Mouse (Mus musculus) thymus, adult 2 months (tissue): ENCODE results near the gene Wrap53. TPM values are rescaled to one million over a fixed set of nuclear protein-coding genes. Genes with fewer than 3 reads are reported as not detected.

Source experiments
- DNase-seq: peaks from one replicate; pipeline ENCODE4 v3.0.0; 2021
- H3K27ac ChIP-seq: fragments of 200-500 bp; 2 replicates; pipeline ENCODE4 v1.5.1; 2012; ENCODE audit warnings: low read length, control low read depth; ENCODE audit not compliant: control insufficient read depth, insufficient read depth
- H3K27me3 ChIP-seq: fragments of 200-500 bp; 2 replicates; pipeline ENCODE4 v1.6.1; 2012; ENCODE audit warnings: mild to moderate bottlenecking, low read length, moderate library complexity, mixed read lengths; ENCODE audit not compliant: control insufficient read depth, insufficient read depth
- H3K36me3 ChIP-seq: fragments of 200-500 bp; 2 replicates; pipeline ENCODE4 v1.6.1; 2012; ENCODE audit warnings: mild to moderate bottlenecking, low read length, moderate library complexity; ENCODE audit not compliant: control insufficient read depth, insufficient read depth
- H3K4me1 ChIP-seq: fragments of 200-500 bp; replicated peaks from 2 replicates; pipeline ENCODE4 v1.6.1; 2012; ENCODE audit warnings: low read length; ENCODE audit not compliant: control insufficient read depth, insufficient read depth
- H3K4me3 ChIP-seq: fragments of 200-500 bp; 2 replicates; pipeline ENCODE4 v1.5.1; 2012; ENCODE audit warnings: mild to moderate bottlenecking, low read length, control low read depth, moderate library complexity; ENCODE audit not compliant: control insufficient read depth, insufficient read depth
- CTCF ChIP-seq: fragments of 200-500 bp; IDR thresholded peaks from 2 replicates; pipeline ENCODE4 v1.5.1; 2012; ENCODE audit warnings: mild to moderate bottlenecking, control low read depth, low read length, moderate library complexity, borderline replicate concordance; ENCODE audit not compliant: control insufficient read depth, poor library complexity, insufficient read depth; ENCODE audit errors: extremely low read depth
- POLR2A ChIP-seq: fragments of 200-500 bp; IDR thresholded peaks from 2 replicates; pipeline ENCODE4 v1.6.1; 2012; ENCODE audit warnings: mild to moderate bottlenecking, low read length, control low read depth, moderate library complexity; ENCODE audit not compliant: control insufficient read depth, poor library complexity, insufficient read depth; ENCODE audit errors: extremely low read depth
- WGBS: fragments of 180-500 bp; shearing (Covaris S2); methylation state at CpG from one replicate; pipeline ENCODE4 v1.1.7; 2018; 5-methylcytosine and 5-hydroxymethylcytosine counted together
- polyA plus RNA-seq: library from polyadenylated mRNA; depleted of rRNA; stranded (reverse); fragments of >200 nt; gene quantifications from 2 replicates; pipeline ENCODE4 v1.2.3, GENCODE M21; 2012; rRNA removed

The Wrap53 gene
- polyA plus RNA-seq, 1 experiment: 41.2 TPM

- 58% methylated on average over 3 of the region's 3 CpGs for WGBS
- Histone ChIP-seq H3K36me3 (no peaks in the 10 kb centered on the region), H3K4me1 (peaks cover 5% of the 10 kb centered on the region; the same call in 1 of the 2 replicates), H3K27me3 (no peaks in the 10 kb centered on the region), H3K4me3 (no peak overlapping the region), H3K27ac (no peak overlapping the region)
- no peak for DNase-seq
- no peak for TF ChIP-seq CTCF
- TF ChIP-seq POLR2A: no peak
Observed at GRCm38 (mm10) chr11:69516661-69517060, 63.4 kb downstream of the Wrap53 start.

GRCm38 (mm10) chr11:69516151-69516640, 63.9 kb downstream of the Wrap53 start:
- TF ChIP-seq POLR2A (no peak), CTCF (no peak)
- WGBS: 48% methylated on average over 15 of the region's 15 CpGs
- DNase-seq: no peak
- Histone ChIP-seq H3K4me3 (no peak overlapping the region), H3K27me3 (no peaks in the 10 kb centered on the region), H3K36me3 (no peaks in the 10 kb centered on the region), H3K27ac (no peak overlapping the region), H3K4me1 (peaks cover 5% of the 10 kb centered on the region; the same call in 1 of the 2 replicates)

GRCm38 (mm10) chr11:69513840-69514239, 66.2 kb downstream of the Wrap53 start:
- peak; percentile 63 for DNase-seq
- 12% methylated on average over 6 of the region's 6 CpGs for WGBS
- TF ChIP-seq CTCF (no peak), POLR2A (no peak)
- H3K36me3 ChIP-seq: no peaks in the 10 kb centered on the region
- no peaks in the 10 kb centered on the region for H3K27me3 ChIP-seq
- H3K4me1 ChIP-seq: no peaks in the 10 kb centered on the region; the same call in 1 of the 2 replicates
- no peak overlapping the region for H3K27ac ChIP-seq
- no peak overlapping the region for H3K4me3 ChIP-seq

Other genes starting within 250 kb of the Wrap53 start
- gene Rnf227, start 239.8 kb downstream of the Wrap53 start, polyA plus RNA-seq: 3.3 and 4.1 TPM in 2 replicates
- 278 and 280 TPM in 2 replicates for gene Chd3, start 210.8 kb downstream of the Wrap53 start, polyA plus RNA-seq
- gene Naa38, start 184.8 kb downstream of the Wrap53 start, polyA plus RNA-seq: 139 and 170 TPM in 2 replicates
- gene Cyb5d1, start 184.6 kb downstream of the Wrap53 start, polyA plus RNA-seq: 37.2 and 41.5 TPM in 2 replicates
- gene Tmem88, start 182.0 kb downstream of the Wrap53 start, polyA plus RNA-seq: 7.3 and 9.3 TPM in 2 replicates
- gene Kdm6b, start 166.6 kb downstream of the Wrap53 start, polyA plus RNA-seq: 61.0 and 77.3 TPM in 2 replicates
- 0.28 and 0.39 TPM in 2 replicates for gene Dnah2, start 31.1 kb downstream of the Wrap53 start, polyA plus RNA-seq
- gene Efnb3, start 20.1 kb downstream of the Wrap53 start, polyA plus RNA-seq: 3.7 and 8.7 TPM in 2 replicates
- gene Trp53, start 104 bp upstream of the Wrap53 start, polyA plus RNA-seq: 266 and 303 TPM in 2 replicates
- 3.4 and 4.2 TPM in 2 replicates for gene Atp1b2, start 25.7 kb upstream of the Wrap53 start, polyA plus RNA-seq
- gene Shbg, start 37.6 kb upstream of the Wrap53 start, polyA plus RNA-seq: not detected in 2 replicates
- 0.67 and 0.73 TPM in 2 replicates for gene Sat2, start 41.8 kb upstream of the Wrap53 start, polyA plus RNA-seq
- gene Fxr2, start 52.7 kb upstream of the Wrap53 start, polyA plus RNA-seq: 94.1 and 96.0 TPM in 2 replicates
- gene Sox15, start 75.1 kb upstream of the Wrap53 start, polyA plus RNA-seq: 0.24 and 0.52 TPM in 2 replicates
- 174 and 178 TPM in 2 replicates for gene Mpdu1, start 82.4 kb upstream of the Wrap53 start, polyA plus RNA-seq
- gene Cd68, start 85.9 kb upstream of the Wrap53 start, polyA plus RNA-seq: 101 and 117 TPM in 2 replicates
- 669 and 722 TPM in 2 replicates for gene Eif4a1, start 92.2 kb upstream of the Wrap53 start, polyA plus RNA-seq
- gene Senp3, start 101.8 kb upstream of the Wrap53 start, polyA plus RNA-seq: 83.3 and 89.1 TPM in 2 replicates
- 2.2 and 3.0 TPM in 2 replicates for gene Tnfsf13, start 105.5 kb upstream of the Wrap53 start, polyA plus RNA-seq
- 12.2 and 16.3 TPM in 2 replicates for gene Tnfsf12, start 115.6 kb upstream of the Wrap53 start, polyA plus RNA-seq
- 2.7 and 3.4 TPM in 2 replicates for gene Tnfsfm13, start 115.8 kb upstream of the Wrap53 start, polyA plus RNA-seq
- gene Polr2a, start 178.4 kb upstream of the Wrap53 start, polyA plus RNA-seq: 113 and 125 TPM in 2 replicates
- gene Slc35g3, start 181.7 kb upstream of the Wrap53 start, polyA plus RNA-seq: 0.08 and 0.29 TPM in 2 replicates
- gene Zbtb4, start 185.7 kb upstream of the Wrap53 start, polyA plus RNA-seq: 32.2 and 35.6 TPM in 2 replicates
- gene Chrnb1, start 215.7 kb upstream of the Wrap53 start, polyA plus RNA-seq: 12.9 and 15.7 TPM in 2 replicates
- 1.7 and 2.4 TPM in 2 replicates for gene Fgf11, start 221.6 kb upstream of the Wrap53 start, polyA plus RNA-seq
- 4.7 and 5.1 TPM in 2 replicates for gene Tmem102, start 225.4 kb upstream of the Wrap53 start, polyA plus RNA-seq
- gene Gm39566, start 235.0 kb upstream of the Wrap53 start, polyA plus RNA-seq: 0.05 TPM in 1 of 2 replicates, not detected in the other
- 0.22 TPM in 1 of 2 replicates, not detected in the other for gene Spem2, start 238.2 kb upstream of the Wrap53 start, polyA plus RNA-seq
- 0.20 and 0.61 TPM in 2 replicates for gene Spem1, start 241.9 kb upstream of the Wrap53 start, polyA plus RNA-seq